Mouse (Mus musculus) midbrain, embryonic 13.5 days (tissue): ENCODE measurements around the gene Lrp10. TPM values are rescaled to one million over a fixed set of nuclear protein-coding genes. Genes with fewer than 3 reads are reported as not detected.

ENCODE experiments used
- ATAC-seq: fragments of 200-750 bp; cut with Nextera tagmentation; 2 replicates; pipeline ENCODE4 v1.8.0; 2017; ENCODE audit warnings: mild to moderate bottlenecking, moderate TSS enrichment, moderate library complexity
- H3K27ac ChIP-seq: fragments of 300-500 bp; sonication (generic); 2 replicates; pipeline ENCODE4 v1.5.1; 2015; ENCODE audit warnings: inconsistent platforms, mild to moderate bottlenecking, moderate library complexity
- H3K27me3 ChIP-seq: fragments of 300-500 bp; sonication (generic); 2 replicates; pipeline ENCODE4 v1.6.1; 2015; ENCODE audit warnings: mild to moderate bottlenecking, inconsistent platforms
- H3K36me3 ChIP-seq: fragments of 300-500 bp; sonication (generic); 2 replicates; pipeline ENCODE4 v1.6.1; 2015; ENCODE audit warnings: mild to moderate bottlenecking, inconsistent platforms
- H3K4me1 ChIP-seq: fragments of 300-500 bp; sonication (generic); replicated peaks from 2 replicates; pipeline ENCODE4 v1.6.1; 2015; ENCODE audit warnings: inconsistent platforms
- H3K4me2 ChIP-seq: fragments of 300-500 bp; sonication (generic); replicated peaks from 2 replicates; pipeline ENCODE4 v1.6.1; 2015; ENCODE audit warnings: moderate library complexity, mild to moderate bottlenecking, inconsistent platforms
- H3K4me3 ChIP-seq: fragments of 300-500 bp; sonication (generic); replicated peaks from 2 replicates; pipeline ENCODE4 v1.5.1; 2015; ENCODE audit warnings: mild to moderate bottlenecking, inconsistent platforms
- H3K9ac ChIP-seq: fragments of 300-500 bp; sonication (generic); replicated peaks from 2 replicates; pipeline ENCODE4 v1.6.1; 2015; ENCODE audit warnings: mild to moderate bottlenecking, inconsistent platforms
- H3K9me3 ChIP-seq: fragments of 300-500 bp; sonication (generic); 2 replicates; pipeline ENCODE4 v1.6.1; 2016; ENCODE audit warnings: mild to moderate bottlenecking, inconsistent platforms
- WGBS: fragments of 180-500 bp; shearing (Covaris S2); methylation state at CpG from one replicate; pipeline ENCODE4 v1.1.7; 2015; 5-methylcytosine and 5-hydroxymethylcytosine counted together
- polyA plus RNA-seq: library from polyadenylated mRNA; unstranded; fragments of >200 nt; fragmentation: Nextera tagmentation; extraction: Ambion mirVana; gene quantifications from 2 replicates; pipeline ENCODE4 v1.2.1, GENCODE M21; 2015

The Lrp10 gene
- polyA plus RNA-seq, 1 experiment from 2014 or later = 27.5 TPM

DNA sequence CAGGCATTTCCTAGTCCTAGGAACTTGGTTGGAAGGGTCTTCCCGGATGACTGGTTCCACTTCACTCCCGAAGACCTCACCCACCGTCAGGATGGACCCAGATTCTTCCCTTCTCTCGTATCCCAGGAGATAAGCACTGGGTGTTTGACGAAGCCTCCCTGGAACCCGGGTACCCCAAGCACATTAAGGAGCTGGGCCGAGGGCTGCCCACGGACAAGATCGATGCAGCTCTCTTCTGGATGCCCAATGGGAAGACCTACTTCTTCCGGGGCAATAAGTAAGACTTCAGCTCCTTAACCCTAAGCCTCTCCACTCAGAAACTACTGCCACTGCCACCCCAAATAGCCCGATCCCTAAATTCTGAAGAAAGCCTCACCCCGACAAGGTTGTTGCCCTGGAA, 24.8 kb upstream of the Lrp10 start:
- Histone ChIP-seq H3K27me3 (no peaks in the 10 kb centered on the region), H3K4me3 (no peak overlapping the region), H3K27ac (no peak overlapping the region), H3K9ac (no peak overlapping the region), H3K4me2 (no peak overlapping the region), H3K9me3 (no peaks in the 10 kb centered on the region), H3K36me3 (peaks cover 24% of the 10 kb centered on the region), H3K4me1 (peaks cover 9% of the 10 kb centered on the region)
- ATAC-seq = no peak
- 64% methylated on average over 12 of the region's 12 CpGs for WGBS

- no peak overlapping the region for H3K4me2 ChIP-seq
- 53% methylated on average over 7 of the region's 7 CpGs for WGBS
- peaks cover 24% of the 10 kb centered on the region for H3K36me3 ChIP-seq
- H3K9me3 ChIP-seq = no peaks in the 10 kb centered on the region
- no peak overlapping the region for H3K27ac ChIP-seq
- no peak overlapping the region for H3K4me3 ChIP-seq
- no peaks in the 10 kb centered on the region for H3K27me3 ChIP-seq
- H3K9ac ChIP-seq = no peak overlapping the region
- H3K4me1 ChIP-seq = peaks cover 5% of the 10 kb centered on the region; the same call in 1 of the 2 replicates
- no peak for ATAC-seq
These were observed 24.3 kb upstream of the Lrp10 start for GRCm38 (mm10) chr14:54439610-54440009.

- Histone ChIP-seq H3K4me3 (no peak overlapping the region), H3K27ac (no peak overlapping the region), H3K9me3 (no peaks in the 10 kb centered on the region), H3K27me3 (no peaks in the 10 kb centered on the region), H3K4me1 (no peaks in the 10 kb centered on the region), H3K36me3 (peaks cover 24% of the 10 kb centered on the region), H3K9ac (no peak overlapping the region), H3K4me2 (no peak overlapping the region)
- WGBS = 93% methylated on average over 14 of the region's 14 CpGs
- no peak for ATAC-seq
These were observed 23.4 kb upstream of the Lrp10 start for GRCm38 (mm10) chr14:54440538-54440937.

- no peak overlapping the region for H3K9ac ChIP-seq
- H3K4me2 ChIP-seq = no peak overlapping the region
- H3K27me3 ChIP-seq = no peaks in the 10 kb centered on the region
- H3K27ac ChIP-seq = no peak overlapping the region
- no peak for ATAC-seq
- no peaks in the 10 kb centered on the region for H3K4me1 ChIP-seq
- no peak overlapping the region for H3K4me3 ChIP-seq
- peaks cover 24% of the 10 kb centered on the region for H3K36me3 ChIP-seq
- H3K9me3 ChIP-seq = no peaks in the 10 kb centered on the region
- 81% methylated on average over 4 of the region's 4 CpGs for WGBS
These were observed 22.6 kb upstream of the Lrp10 start for GRCm38 (mm10) chr14:54441365-54441764.

GRCm38 (mm10) chr14:54442548-54442947, 21.4 kb upstream of the Lrp10 start:
- WGBS = 92% methylated on average over 3 of the region's 3 CpGs
- H3K9ac ChIP-seq = no peak overlapping the region
- no peak for ATAC-seq
- H3K4me2 ChIP-seq = no peak overlapping the region
- H3K9me3 ChIP-seq = no peaks in the 10 kb centered on the region
- H3K4me1 ChIP-seq = no peaks in the 10 kb centered on the region
- H3K36me3 ChIP-seq = peaks cover 24% of the 10 kb centered on the region
- H3K27me3 ChIP-seq = no peaks in the 10 kb centered on the region
- H3K27ac ChIP-seq = no peak overlapping the region
- no peak overlapping the region for H3K4me3 ChIP-seq

GRCm38 (mm10) chr14:54443196-54443595, 20.7 kb upstream of the Lrp10 start:
- Histone ChIP-seq H3K4me1 (no peaks in the 10 kb centered on the region), H3K27ac (no peak overlapping the region), H3K4me2 (no peak overlapping the region), H3K9ac (no peak overlapping the region), H3K36me3 (peaks cover 22% of the 10 kb centered on the region), H3K4me3 (no peak overlapping the region), H3K27me3 (no peaks in the 10 kb centered on the region), H3K9me3 (no peaks in the 10 kb centered on the region)
- peak; percentile 18; the same call in 1 of the 2 replicates for ATAC-seq
- WGBS = 34% methylated on average over 3 of the region's 3 CpGs

DNA sequence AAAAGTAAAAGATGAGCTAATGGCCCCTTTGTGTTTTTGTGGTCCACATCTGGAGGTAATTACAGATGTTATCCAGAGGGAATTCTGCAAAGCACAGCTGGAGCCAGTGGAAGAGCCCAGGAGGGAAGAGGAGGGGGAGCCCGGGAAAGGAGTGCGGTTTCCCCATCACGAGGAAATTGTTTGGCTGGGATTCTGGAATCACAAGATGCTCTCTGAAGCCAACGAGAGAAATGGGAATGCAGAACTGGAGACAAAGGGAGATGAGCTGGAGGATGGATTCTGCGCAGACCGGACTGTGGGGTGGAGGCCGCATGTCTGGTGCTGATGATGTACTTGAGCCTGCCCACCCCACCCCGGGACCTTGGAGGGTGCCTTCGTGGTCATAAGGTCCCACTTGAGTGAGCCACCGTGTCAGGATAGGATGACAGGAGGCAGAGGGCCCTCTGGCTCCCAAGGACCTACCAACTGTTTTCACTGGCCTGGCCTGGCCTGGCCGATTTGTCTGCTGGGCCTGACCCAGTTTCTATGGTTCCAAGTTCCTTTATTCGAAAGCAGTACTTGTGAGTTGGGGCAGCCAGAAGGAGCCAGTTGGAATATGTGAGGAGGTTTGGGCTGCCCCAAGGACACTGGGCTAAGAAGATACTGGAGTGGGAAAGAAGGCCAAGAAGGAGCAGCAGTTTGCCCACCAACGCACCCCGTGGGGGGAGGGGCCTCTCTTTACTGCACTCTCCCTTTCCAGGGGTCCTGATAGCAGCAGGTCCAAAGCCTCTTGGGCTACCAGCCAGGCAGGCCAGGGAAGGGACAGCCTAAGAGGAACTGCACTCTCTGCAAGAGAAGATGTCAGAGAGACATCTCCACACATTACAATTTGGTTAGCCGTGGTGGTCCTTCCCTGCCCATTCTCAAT, 20.0 kb upstream of the Lrp10 start:
- H3K36me3 ChIP-seq = peaks cover 18% of the 10 kb centered on the region
- H3K27ac ChIP-seq = no peak overlapping the region
- H3K27me3 ChIP-seq = no peaks in the 10 kb centered on the region
- no peak overlapping the region for H3K4me3 ChIP-seq
- H3K4me2 ChIP-seq = no peak overlapping the region
- H3K9ac ChIP-seq = no peak overlapping the region
- no peaks in the 10 kb centered on the region for H3K9me3 ChIP-seq
- 0 out of 2 replicates have a peak, but pooled peaks cover 3% of the 10 kb centered on the region for H3K4me1 ChIP-seq
- no peak for ATAC-seq
- WGBS = 69% methylated on average over 15 of the region's 15 CpGs

- no peak for ATAC-seq
- 0 out of 2 replicates have a peak, but pooled peaks cover 5% of the 10 kb centered on the region for H3K4me1 ChIP-seq
- WGBS = 44% methylated on average over 3 of the region's 3 CpGs
- H3K36me3 ChIP-seq = peaks cover 4% of the 10 kb centered on the region; the same call in 1 of the 2 replicates
- H3K27me3 ChIP-seq = no peaks in the 10 kb centered on the region
- H3K9ac ChIP-seq = no peak overlapping the region
- H3K4me3 ChIP-seq = no peak overlapping the region
- no peak overlapping the region for H3K27ac ChIP-seq
- H3K4me2 ChIP-seq = no peak overlapping the region
- H3K9me3 ChIP-seq = no peaks in the 10 kb centered on the region
These were observed 18.5 kb upstream of the Lrp10 start for GRCm38 (mm10) chr14:54445476-54445875.

- no peaks in the 10 kb centered on the region for H3K9me3 ChIP-seq
- WGBS = 85% methylated on average over 9 of the region's 9 CpGs
- no peak for ATAC-seq
These were observed 10.4 kb upstream of the Lrp10 start for GRCm38 (mm10) chr14:54453566-54453965.

GRCm38 (mm10) chr14:54454669-54455528, 9.0 kb upstream of the Lrp10 start:
- Histone ChIP-seq H3K9ac (no peak overlapping the region), H3K4me3 (no peak overlapping the region), H3K27ac (no peak overlapping the region), H3K27me3 (no peaks in the 10 kb centered on the region), H3K9me3 (no peaks in the 10 kb centered on the region), H3K4me2 (no peak overlapping the region), H3K4me1 (no peaks in the 10 kb centered on the region), H3K36me3 (no peaks in the 10 kb centered on the region)
- ATAC-seq = no peak
- WGBS = 88% methylated on average over 11 of the region's 11 CpGs

More at GRCm38 (mm10) chr14:54453566-54453965, 10.4 kb upstream of the Lrp10 start:
- Histone ChIP-seq H3K4me2 (no peak overlapping the region), H3K9ac (no peak overlapping the region), H3K4me3 (no peak overlapping the region), H3K4me1 (0 out of 2 replicates have a peak, but pooled peaks cover 5% of the 10 kb centered on the region), H3K27me3 (no peaks in the 10 kb centered on the region), H3K27ac (no peak overlapping the region), H3K36me3 (no peaks in the 10 kb centered on the region)

GRCm38 (mm10) chr14:54457907-54458569, 5.9 kb upstream of the Lrp10 start:
- Histone ChIP-seq H3K36me3 (no peaks in the 10 kb centered on the region), H3K9me3 (no peaks in the 10 kb centered on the region), H3K4me1 (no peaks in the 10 kb centered on the region), H3K27me3 (no peaks in the 10 kb centered on the region), H3K27ac (no peak overlapping the region), H3K4me2 (no peak overlapping the region), H3K9ac (no peak overlapping the region), H3K4me3 (no peak overlapping the region)
- 90% methylated on average over 14 of the region's 14 CpGs for WGBS
- no peak for ATAC-seq
